Mouse (Mus musculus): ENCODE measurements around the gene Olfr718-ps1. TPM values are rescaled to one million over a fixed set of nuclear protein-coding genes. Genes with fewer than 3 reads are reported as not detected.

The Olfr718-ps1 gene
- polyA plus RNA-seq, 1 experiment from 2014 or later: 0.05 TPM

DNA sequence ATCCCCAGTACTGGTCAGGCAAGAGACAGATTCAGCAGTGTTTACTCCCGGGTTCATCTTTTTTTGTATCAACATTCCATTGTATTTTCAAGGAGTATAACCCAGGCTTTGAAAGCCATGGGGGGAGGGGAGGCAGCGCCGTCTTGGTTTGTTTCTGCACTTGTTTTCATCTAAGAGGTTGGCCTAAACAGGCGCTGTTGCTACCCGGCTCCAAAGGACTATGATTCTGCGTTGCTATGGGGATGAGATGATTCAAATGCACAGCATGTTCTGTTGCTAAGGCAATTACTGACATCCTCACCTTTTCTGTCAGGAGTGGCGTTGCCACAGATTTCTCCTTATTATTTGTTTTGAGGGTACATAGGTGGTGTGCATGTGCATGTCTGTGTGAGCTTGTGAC, 21.8 kb downstream of the Olfr718-ps1 start:
- H3K27me3 ChIP-seq: no peaks in the 10 kb centered on the region
- peaks cover 12% of the 10 kb centered on the region for H3K9me3 ChIP-seq
- no peaks in the 10 kb centered on the region for H3K4me1 ChIP-seq
- H3K4me2 ChIP-seq (replicated peaks): no peak overlapping the region
- H3K27ac ChIP-seq: no peak overlapping the region
- H3K36me3 ChIP-seq: no peaks in the 10 kb centered on the region
- WGBS: 76% methylated on average over 7 of the region's 7 CpGs
- H3K9ac ChIP-seq: no peak overlapping the region
- H3K4me3 ChIP-seq: no peak overlapping the region
- ATAC-seq (ENCODE audit: low FRiP score, low read depth): no peak

DNA sequence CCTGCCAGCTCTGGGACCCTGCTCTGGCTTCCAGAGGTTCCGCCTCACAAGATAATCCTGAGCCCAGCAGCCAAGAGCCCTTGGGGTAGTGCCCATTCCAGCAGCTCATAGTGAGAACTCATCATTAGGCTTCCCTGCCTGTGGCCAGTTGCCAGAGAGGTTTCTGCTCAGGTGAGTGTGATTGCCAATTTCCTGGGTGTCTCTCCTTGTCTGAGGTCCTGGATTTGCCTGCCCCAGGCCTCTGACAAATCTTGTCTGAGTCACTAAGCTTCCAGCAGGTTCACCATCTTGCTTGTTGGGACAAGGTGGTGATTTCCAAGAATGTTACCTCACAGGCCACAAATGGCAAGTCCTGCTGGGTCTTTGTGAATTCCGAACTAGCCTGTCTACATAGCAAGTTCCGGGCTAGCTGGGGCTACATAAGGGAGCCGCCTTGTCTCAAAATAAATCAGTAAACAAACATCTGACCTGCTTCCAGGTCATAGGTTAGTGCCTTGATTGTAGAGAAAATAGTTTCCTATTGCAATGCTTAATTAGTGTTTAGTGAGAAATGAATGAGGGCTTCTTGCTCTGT, 22.5 kb downstream of the Olfr718-ps1 start:
- ATAC-seq (ENCODE audit: low FRiP score, low read depth): no peak
- Histone ChIP-seq H3K9ac (no peak overlapping the region), H3K4me1 (no peaks in the 10 kb centered on the region), H3K4me3 (no peak overlapping the region), H3K27ac (no peak overlapping the region), H3K9me3 (peaks cover 9% of the 10 kb centered on the region), H3K36me3 (no peaks in the 10 kb centered on the region), H3K27me3 (no peaks in the 10 kb centered on the region), H3K4me2 (replicated peaks) (no peak overlapping the region)
- 86% methylated on average over 4 of the region's 4 CpGs for WGBS

DNA sequence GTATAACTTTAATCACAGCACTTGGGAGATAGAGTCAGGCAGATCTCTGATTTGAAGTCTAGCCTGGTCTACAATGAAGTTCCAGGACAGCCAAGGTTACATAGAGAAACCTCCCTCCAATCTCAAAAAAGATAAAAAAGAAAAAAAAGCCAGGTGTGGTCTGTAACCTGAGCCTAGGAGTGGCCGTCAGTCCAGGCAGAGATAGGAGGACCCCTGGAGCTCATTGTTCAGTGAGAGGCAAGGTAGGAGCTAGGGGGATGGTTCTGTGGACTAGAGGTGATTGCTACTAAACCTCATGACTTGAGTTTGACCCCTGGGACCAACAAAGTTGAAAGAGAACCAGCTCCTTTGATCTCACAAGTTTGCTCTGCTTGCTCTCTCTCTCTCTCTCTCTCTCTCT, 24.7 kb downstream of the Olfr718-ps1 start:
- Histone ChIP-seq H3K4me2 (replicated peaks) (no peak overlapping the region), H3K4me1 (no peaks in the 10 kb centered on the region), H3K4me3 (no peak overlapping the region), H3K9ac (no peak overlapping the region), H3K27ac (no peak overlapping the region), H3K27me3 (no peaks in the 10 kb centered on the region), H3K9me3 (no peaks in the 10 kb centered on the region), H3K36me3 (no peaks in the 10 kb centered on the region)
- no peak for ATAC-seq (ENCODE audit: low FRiP score, low read depth)
- 6% methylated on average over 1 of the region's 1 CpGs for WGBS

DNA sequence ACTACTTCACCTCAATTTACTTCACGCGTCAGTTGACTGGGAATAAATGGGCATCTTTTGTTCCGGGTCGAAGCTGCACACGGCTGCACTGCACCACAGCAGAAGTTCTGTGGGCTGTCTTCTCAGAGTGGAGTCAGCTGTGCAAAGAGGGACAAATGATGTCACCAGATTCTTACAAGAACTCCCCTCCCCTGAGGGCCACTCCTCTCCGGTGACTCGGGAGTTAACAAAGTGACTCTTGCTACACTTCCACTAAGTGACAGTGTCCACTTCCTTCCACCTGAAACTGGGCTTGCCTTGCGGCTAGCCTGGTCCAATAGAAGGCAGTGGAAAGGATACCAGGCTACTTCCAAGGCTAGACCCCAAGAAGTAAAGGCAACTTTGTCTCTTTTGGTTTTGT, 25.3 kb downstream of the Olfr718-ps1 start:
- Histone ChIP-seq H3K36me3 (no peaks in the 10 kb centered on the region), H3K4me1 (no peaks in the 10 kb centered on the region), H3K4me2 (replicated peaks) (no peak overlapping the region), H3K27me3 (no peaks in the 10 kb centered on the region), H3K9ac (no peak overlapping the region), H3K4me3 (no peak overlapping the region), H3K27ac (no peak overlapping the region), H3K9me3 (no peaks in the 10 kb centered on the region)
- no peak for ATAC-seq (ENCODE audit: low FRiP score, low read depth)
- WGBS: 88% methylated on average over 8 of the region's 8 CpGs

DNA sequence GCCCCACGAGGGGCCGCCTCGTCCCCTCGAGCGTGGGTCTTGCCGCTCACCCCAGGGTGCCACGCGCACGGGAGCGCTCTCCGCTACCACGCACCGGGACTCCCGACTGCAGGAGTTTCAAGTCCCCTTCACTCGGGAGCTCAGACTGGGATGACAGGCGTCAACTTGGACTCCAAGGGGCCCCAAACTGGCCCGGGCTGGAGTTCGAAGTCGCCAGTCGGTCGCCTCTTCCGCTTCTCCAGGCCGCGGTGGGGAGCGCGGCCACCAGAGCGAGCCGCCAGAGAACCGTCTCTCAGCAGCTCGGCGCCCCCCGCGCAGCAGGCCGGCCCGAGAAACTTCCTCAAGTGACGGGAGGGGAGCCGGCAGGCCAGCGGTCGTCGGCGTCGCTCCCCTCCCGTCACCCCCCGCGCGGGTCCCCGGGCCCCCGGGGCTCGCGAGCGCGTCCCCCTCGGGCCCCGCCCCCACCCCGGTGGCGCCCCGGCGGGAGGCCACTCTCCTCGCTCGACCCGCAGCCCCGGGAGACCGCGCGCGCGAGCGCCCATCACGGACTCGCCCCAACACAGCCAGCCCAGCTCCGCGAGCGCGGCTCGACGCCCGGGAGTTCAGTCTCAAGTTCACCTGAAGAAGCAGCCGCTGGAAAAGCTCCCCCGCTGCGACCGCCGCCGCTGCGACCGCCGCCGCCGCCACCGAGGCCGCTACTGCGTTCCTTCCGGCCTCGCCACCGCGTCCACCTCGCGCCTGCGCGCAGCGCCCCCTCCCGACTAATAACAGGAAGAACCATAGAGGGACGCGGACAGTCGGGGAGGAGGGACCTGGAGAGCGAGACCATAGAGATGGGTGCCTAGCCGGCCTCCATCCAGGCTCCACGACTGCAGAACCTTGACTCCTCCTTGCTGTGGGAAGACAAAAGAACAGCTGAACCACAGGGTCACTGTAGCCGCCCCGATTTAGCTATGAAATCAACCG, 34.8 kb downstream of the Olfr718-ps1 start, which contains the start of gene Rnf216:
TSS of gene Rnf216 (minus strand) at position 714 of the 966 bp plus-strand sequence.
- Histone ChIP-seq H3K4me2 (replicated peaks) (peak within 1 kb of the TSS; percentile 87), H3K9ac (peak within 1 kb of the TSS; percentile 92), H3K4me3 (peak within 1 kb of the TSS; percentile 88), H3K4me1 (peaks cover 17% of the 10 kb centered on the region), H3K9me3 (no peaks in the 10 kb centered on the region), H3K36me3 (0 out of 2 replicates have a peak, but pooled peaks cover 4% of the 10 kb centered on the region), H3K27me3 (no peaks in the 10 kb centered on the region), H3K27ac (peak within 1 kb of the TSS; percentile 89)
- ATAC-seq (ENCODE audit: low FRiP score, low read depth): peak; percentile 96
- 1% methylated on average over 95 of the region's 110 CpGs for WGBS

DNA sequence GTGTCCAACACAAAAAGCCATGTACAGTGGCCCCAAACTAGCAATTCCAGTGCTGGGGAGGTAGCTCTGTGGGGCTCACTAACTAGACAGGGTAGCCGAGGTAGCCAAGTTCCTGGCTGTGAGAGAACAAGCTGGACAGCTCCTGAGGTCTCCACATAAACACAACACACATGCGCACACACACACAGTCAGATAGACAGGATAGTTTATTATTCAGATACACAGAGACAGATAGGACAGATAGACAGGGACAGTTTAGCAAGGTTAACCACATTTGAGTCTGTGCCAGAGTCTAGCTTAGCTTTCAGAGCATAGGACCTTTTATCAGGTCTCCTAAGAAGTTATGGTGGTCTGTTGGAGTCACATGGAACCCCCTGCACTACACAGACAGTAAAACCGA, 40.5 kb downstream of the Olfr718-ps1 start:
- H3K4me2 ChIP-seq (replicated peaks): no peak overlapping the region
- no peak overlapping the region for H3K9ac ChIP-seq

DNA sequence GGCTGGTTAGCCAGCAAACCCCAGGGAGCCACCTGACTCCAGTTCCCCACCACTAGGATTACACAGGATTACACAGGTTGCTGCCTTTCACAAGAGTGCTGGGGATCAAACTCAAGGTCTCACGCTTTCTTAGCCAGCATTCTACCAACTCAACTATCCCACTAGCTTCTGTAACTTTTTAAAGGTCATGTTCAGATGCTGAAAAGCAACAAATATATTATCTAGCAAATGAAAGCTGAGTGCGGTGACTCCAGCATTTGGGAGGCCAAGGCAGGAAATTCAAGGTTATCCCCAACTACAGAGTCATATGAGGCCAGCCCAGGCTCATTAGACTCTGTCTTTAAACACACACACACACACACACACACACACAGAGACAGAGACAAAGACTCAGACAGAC, 44.1 kb downstream of the Olfr718-ps1 start:
- Histone ChIP-seq H3K4me2 (replicated peaks) (no peak overlapping the region), H3K27me3 (no peaks in the 10 kb centered on the region), H3K27ac (no peak overlapping the region), H3K9me3 (no peaks in the 10 kb centered on the region), H3K9ac (no peak overlapping the region), H3K36me3 (0 out of 2 replicates have a peak, but pooled peaks cover 2% of the 10 kb centered on the region), H3K4me3 (no peak overlapping the region), H3K4me1 (no peaks in the 10 kb centered on the region)
- WGBS: 89% methylated on average over 2 of the region's 2 CpGs
- ATAC-seq (ENCODE audit: low FRiP score, low read depth): no peak

More for the DNA sequence above, 40.5 kb downstream of the Olfr718-ps1 start:
- Histone ChIP-seq H3K27me3 (no peaks in the 10 kb centered on the region), H3K27ac (no peak overlapping the region), H3K4me3 (no peak overlapping the region), H3K4me1 (peaks cover 14% of the 10 kb centered on the region), H3K9me3 (no peaks in the 10 kb centered on the region), H3K36me3 (0 out of 2 replicates have a peak, but pooled peaks cover 4% of the 10 kb centered on the region)
- 89% methylated on average over 3 of the region's 3 CpGs for WGBS
- ATAC-seq (ENCODE audit: low FRiP score, low read depth): no peak

DNA sequence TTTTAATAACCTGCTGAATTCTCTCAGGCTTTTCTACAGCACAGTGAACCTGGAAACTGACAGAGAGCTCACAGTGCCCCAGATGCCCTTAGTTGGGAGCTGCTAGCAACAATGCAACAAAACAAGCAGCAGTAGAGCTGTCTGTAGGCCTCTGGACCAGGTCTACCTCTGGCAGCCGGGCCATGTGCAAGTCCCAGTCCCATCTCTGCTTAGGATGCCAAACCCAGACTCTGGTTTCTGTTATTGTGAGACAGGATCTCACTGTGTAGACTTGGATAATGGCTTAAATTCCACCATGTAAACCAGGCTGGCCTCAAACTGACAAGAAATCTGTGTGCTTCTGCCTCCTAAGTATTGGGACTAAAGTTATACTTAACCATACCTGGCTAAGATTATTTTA, 45.8 kb downstream of the Olfr718-ps1 start:
- Histone ChIP-seq H3K9me3 (no peaks in the 10 kb centered on the region), H3K4me1 (no peaks in the 10 kb centered on the region), H3K4me2 (replicated peaks) (no peak overlapping the region), H3K36me3 (0 out of 2 replicates have a peak, but pooled peaks cover 6% of the 10 kb centered on the region), H3K27me3 (no peaks in the 10 kb centered on the region), H3K27ac (no peak overlapping the region), H3K4me3 (no peak overlapping the region), H3K9ac (no peak overlapping the region)
- ATAC-seq (ENCODE audit: low FRiP score, low read depth): no peak
- 79% methylated on average over 1 of the region's 1 CpGs for WGBS

DNA sequence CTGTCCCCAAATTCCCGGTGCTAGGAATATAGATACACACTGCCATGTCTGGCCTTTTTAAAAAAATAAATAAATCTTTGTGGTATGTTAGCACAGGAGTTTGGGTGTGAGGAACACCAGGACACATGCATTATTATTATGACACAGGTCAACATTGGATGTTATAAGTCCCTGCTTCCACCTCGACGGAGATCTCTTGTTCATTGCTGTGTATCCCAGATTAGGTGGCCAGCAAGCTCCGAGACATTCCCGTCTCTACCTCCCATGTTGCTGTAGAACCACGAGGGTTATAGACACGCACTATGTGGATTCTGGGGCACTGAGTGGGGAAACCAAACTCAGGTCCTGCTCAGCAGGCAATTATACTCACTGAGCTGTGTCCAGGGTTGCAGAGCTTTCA, 52.1 kb downstream of the Olfr718-ps1 start:
- H3K36me3 ChIP-seq: peaks cover 51% of the 10 kb centered on the region
- H3K27me3 ChIP-seq: no peaks in the 10 kb centered on the region
- no peaks in the 10 kb centered on the region for H3K4me1 ChIP-seq
- no peaks in the 10 kb centered on the region for H3K9me3 ChIP-seq
- no peak overlapping the region for H3K4me3 ChIP-seq
- no peak overlapping the region for H3K9ac ChIP-seq
- ATAC-seq (ENCODE audit: low FRiP score, low read depth): no peak
- 91% methylated on average over 7 of the region's 7 CpGs for WGBS
- H3K27ac ChIP-seq: no peak overlapping the region
- H3K4me2 ChIP-seq (replicated peaks): no peak overlapping the region

DNA sequence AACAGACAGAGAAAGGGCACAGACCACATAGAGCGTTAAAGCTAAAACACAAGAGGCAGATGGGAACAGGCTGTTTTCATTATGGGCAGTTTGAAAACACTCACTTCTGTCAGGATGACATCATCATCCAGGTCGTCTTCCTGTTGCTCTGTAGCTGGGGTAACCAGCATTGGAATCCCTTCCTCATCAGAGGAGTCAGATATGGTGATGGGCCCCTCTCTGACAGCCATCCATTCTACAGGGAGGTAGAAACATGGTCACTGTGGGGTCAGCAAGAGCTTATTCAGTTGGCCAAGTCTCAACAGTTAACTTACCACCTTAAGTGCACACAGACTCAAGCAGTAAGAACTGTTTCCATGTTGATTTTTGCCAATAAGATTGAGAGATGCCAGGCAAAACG, 54.5 kb downstream of the Olfr718-ps1 start:
- WGBS: 57% methylated on average over 3 of the region's 3 CpGs
- Histone ChIP-seq H3K27ac (no peak overlapping the region), H3K4me1 (no peaks in the 10 kb centered on the region), H3K9me3 (no peaks in the 10 kb centered on the region), H3K27me3 (no peaks in the 10 kb centered on the region), H3K9ac (no peak overlapping the region), H3K4me2 (replicated peaks) (no peak overlapping the region), H3K4me3 (no peak overlapping the region), H3K36me3 (peaks cover 67% of the 10 kb centered on the region)
- no peak for ATAC-seq (ENCODE audit: low FRiP score, low read depth)

DNA sequence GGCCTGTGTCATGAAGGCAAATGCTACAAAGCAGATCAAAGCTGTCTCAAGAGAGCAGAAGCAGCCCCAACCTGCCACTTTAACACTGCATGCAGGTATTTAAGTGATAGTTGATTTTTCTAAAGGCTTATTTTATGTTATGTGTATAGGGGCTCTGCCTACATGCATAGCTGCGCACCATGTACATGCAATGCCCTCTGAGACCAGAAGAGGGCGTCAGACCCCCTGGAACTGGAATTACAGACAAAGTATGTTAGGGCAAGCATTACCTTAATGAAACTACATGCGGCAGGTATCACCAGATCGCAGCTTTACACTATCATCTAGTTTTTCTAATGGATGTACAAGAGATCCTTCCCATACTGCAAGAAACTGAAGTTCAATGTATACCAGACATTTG, 62.5 kb downstream of the Olfr718-ps1 start:
- no peak for ATAC-seq (ENCODE audit: low FRiP score, low read depth)
- Histone ChIP-seq H3K36me3 (peaks cover 83% of the 10 kb centered on the region), H3K4me3 (no peak overlapping the region), H3K27me3 (no peaks in the 10 kb centered on the region), H3K4me2 (replicated peaks) (no peak overlapping the region), H3K4me1 (no peaks in the 10 kb centered on the region), H3K9me3 (no peaks in the 10 kb centered on the region), H3K9ac (no peak overlapping the region), H3K27ac (no peak overlapping the region)
- 67% methylated on average over 4 of the region's 4 CpGs for WGBS
